Mouse (Mus musculus) E14TG2a.4 (cell line): Measurements from ENCODE around the gene Trak2.

Experiments
- CTCF ChIP-seq: conservative IDR thresholded peaks from 2 replicates; pipeline ENCODE4 v1.5.1; 2014; ENCODE audit warnings: low read length
- NANOG ChIP-seq: IDR thresholded peaks from 2 replicates; pipeline ENCODE4 v1.6.1; 2014; ENCODE audit warnings: borderline replicate concordance, low read length, mixed read lengths

DNA sequence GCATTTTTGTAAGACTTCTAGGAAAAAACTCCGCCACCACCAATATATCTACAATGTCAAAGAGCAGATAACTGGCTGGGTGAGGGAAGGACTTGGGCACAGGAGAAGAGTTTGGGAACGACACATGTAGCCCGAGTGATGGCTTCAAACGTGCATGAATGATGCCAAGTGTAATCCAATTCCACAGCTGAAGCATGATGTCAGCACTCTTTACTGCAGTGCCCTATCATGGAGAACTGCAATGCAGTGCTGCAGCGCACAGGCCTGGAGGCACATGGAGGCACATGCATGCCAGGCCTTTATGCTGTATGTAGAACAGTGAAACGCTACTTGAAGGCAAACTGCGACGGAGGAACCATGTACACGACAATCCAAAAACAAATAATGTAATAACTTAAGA, 26.5 kb downstream of the Trak2 start:
- TF ChIP-seq CTCF (no peak), NANOG (no peak)
